In the genomic region with DNA sequence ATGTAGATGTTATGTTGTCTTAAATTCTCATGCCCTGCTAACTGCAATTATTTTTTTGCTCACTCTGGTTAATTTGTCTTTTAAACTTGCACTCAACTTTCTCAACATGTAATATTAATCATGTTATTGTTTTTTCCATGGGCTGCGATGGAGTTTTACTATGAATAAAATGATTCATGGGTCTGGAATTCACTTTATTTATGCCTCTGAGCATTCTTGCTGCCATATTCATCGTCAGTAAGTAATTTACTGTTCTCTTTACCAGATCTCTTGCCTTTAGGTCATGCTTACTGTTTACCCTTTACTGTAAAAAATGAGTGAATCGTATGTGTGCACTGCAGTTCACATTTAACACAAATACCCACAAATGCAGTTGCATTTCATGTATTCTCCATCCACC, we compare ENCODE assay signal across 34 mouse cellular contexts. TPM values are rescaled to one million over a fixed set of nuclear protein-coding genes. Genes with fewer than 3 reads are reported as not detected.
"Had no signal": no experiment of that assay in that cellular context is flagged by ENCODE, and none has a peak within 500 bp of the region (broad histone marks: within the 10 kb centered on the region; RNA-seq: fewer than 3 reads in every experiment).

No protein-coding gene starts in this region.

- H3K4me2 ChIP-seq: heart, embryonic 11.5 days; heart, embryonic 12.5 days; heart, embryonic 13.5 days; heart, embryonic 15.5 days; hindbrain, embryonic 12.5 days; hindbrain, embryonic 13.5 days; hindbrain, embryonic 14.5 days; hindbrain, embryonic 15.5 days; intestine, embryonic 15.5 days; kidney, embryonic 15.5 days had no signal

- H3K9ac ChIP-seq: heart, embryonic 12.5 days; heart, embryonic 13.5 days; heart, embryonic 15.5 days; hindbrain, embryonic 12.5 days; hindbrain, embryonic 13.5 days; hindbrain, embryonic 14.5 days; hindbrain, embryonic 15.5 days; intestine, embryonic 15.5 days; kidney, embryonic 15.5 days had no signal

- H3K27ac ChIP-seq: heart, embryonic 10.5 days; heart, embryonic 13.5 days; heart, embryonic 15.5 days; hindbrain, embryonic 10.5 days; hindbrain, embryonic 12.5 days; hindbrain, embryonic 13.5 days; hindbrain, embryonic 14.5 days; hindbrain, embryonic 15.5 days; hindbrain, postnatal 0 days; intestine, embryonic 15.5 days; kidney, embryonic 15.5 days; layer of hippocampus, adult 2 months; left cerebral cortex, adult 2 months had no signal

- DNase-seq: heart, postnatal 10 days; heart, postnatal 14 days; heart, postnatal 36 days; heart, postnatal 4 days; kidney, adult 11 months; kidney, adult 18-20 months; kidney, adult 2 months; kidney, adult 8-10 months; kidney, adult 9 months; kidney, postnatal 10 days; kidney, postnatal 14 days; kidney, postnatal 25 days; kidney, postnatal 4 days; layer of hippocampus, adult 9-11 months; layer of hippocampus, postnatal 36 days had no signal

- ATAC-seq: hindbrain, embryonic 16.5 days; hindbrain, postnatal 0 days; inflammation-experienced regulatory T-cells, adult 6 months; intestine, embryonic 15.5 days; intestine, embryonic 16.5 days; intestine, postnatal 0 days had no signal

- H3K27me3 ChIP-seq: heart, embryonic 12.5 days; heart, embryonic 13.5 days; heart, embryonic 15.5 days; hindbrain, embryonic 12.5 days; hindbrain, embryonic 13.5 days; hindbrain, embryonic 15.5 days; intestine, embryonic 15.5 days; kidney, embryonic 15.5 days had no signal

- H3K9me3 ChIP-seq: heart, embryonic 10.5 days; heart, embryonic 12.5 days; heart, embryonic 13.5 days; heart, embryonic 15.5 days; hindbrain, embryonic 10.5 days; hindbrain, embryonic 12.5 days; hindbrain, embryonic 13.5 days; hindbrain, embryonic 15.5 days; intestine, embryonic 15.5 days; kidney, embryonic 15.5 days had no signal

- H3K36me3 ChIP-seq: heart, embryonic 10.5 days; heart, embryonic 12.5 days; heart, embryonic 13.5 days; heart, embryonic 15.5 days; hindbrain, embryonic 10.5 days; hindbrain, embryonic 12.5 days; hindbrain, embryonic 13.5 days; hindbrain, embryonic 15.5 days; intestine, embryonic 15.5 days; kidney, embryonic 15.5 days had no signal

- H3K4me1 ChIP-seq: heart, embryonic 10.5 days; heart, embryonic 12.5 days; heart, embryonic 13.5 days; heart, embryonic 15.5 days; hindbrain, embryonic 10.5 days; hindbrain, embryonic 12.5 days; hindbrain, embryonic 13.5 days; hindbrain, embryonic 15.5 days; intestine, embryonic 15.5 days; kidney, embryonic 15.5 days had no signal

- H3K4me3 ChIP-seq: heart, embryonic 10.5 days; heart, embryonic 12.5 days; heart, embryonic 13.5 days; heart, embryonic 15.5 days; hindbrain, embryonic 10.5 days; hindbrain, embryonic 12.5 days; hindbrain, embryonic 13.5 days; hindbrain, embryonic 15.5 days; intestine, embryonic 15.5 days; kidney, embryonic 15.5 days; layer of hippocampus, adult 2 months; left cerebral cortex, adult 2 months had no signal

RNA-seq across cellular contexts. Expression of a gene that starts 45.3 kb away (rescaled TPM):
- polyA plus RNA-seq: inflammation-experienced regulatory T-cells, adult 6 months had no signal
